ENCODE assay signal across 14 mouse cellular contexts in the genomic region with DNA sequence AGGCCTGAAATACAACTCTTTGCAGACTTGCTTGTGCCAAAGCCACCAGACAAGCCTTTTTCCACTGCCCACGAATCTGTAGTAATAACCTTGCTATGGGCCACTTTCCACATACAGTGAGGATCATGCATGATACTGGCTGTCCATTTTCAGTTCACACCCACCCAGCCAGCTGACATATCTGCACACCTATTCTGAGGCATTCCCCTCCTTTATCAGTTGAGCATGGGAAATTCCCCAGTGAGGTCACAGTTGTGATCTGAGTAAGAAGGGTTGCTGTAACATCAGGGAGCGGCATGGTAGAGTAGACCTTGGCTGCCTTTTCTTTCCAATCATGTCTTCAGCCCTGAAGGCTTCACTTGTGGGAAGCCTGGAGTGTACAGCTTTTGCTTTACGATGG.
"Had no signal": no experiment of that assay in that cellular context is flagged by ENCODE, and none has a peak within 500 bp of the region (broad histone marks: within the 10 kb centered on the region; RNA-seq: fewer than 3 reads in every experiment).

No protein-coding gene starts in this region.

- DNase-seq: kidney, postnatal 10 days; lung, adult 2 months; lung, postnatal 4 days; right cerebral cortex, postnatal 14 days; thymus, postnatal 4 days had no signal

- H3K9ac ChIP-seq: liver, embryonic 15.5 days; midbrain, embryonic 15.5 days; neural tube, embryonic 12.5 days had no signal

- H3K4me1 ChIP-seq: liver, embryonic 15.5 days; midbrain, embryonic 15.5 days; neural tube, embryonic 12.5 days had no signal

- H3K27me3 ChIP-seq: liver, embryonic 15.5 days; midbrain, embryonic 15.5 days; neural tube, embryonic 12.5 days had no signal

- H3K27ac ChIP-seq: left cerebral cortex, adult 2 months; limb, embryonic 10.5 days; liver, embryonic 15.5 days; midbrain, embryonic 15.5 days; neural tube, embryonic 12.5 days; stomach, postnatal 0 days had no signal

- ATAC-seq: lung, postnatal 0 days; midbrain, embryonic 15.5 days had no signal

- H3K36me3 ChIP-seq: limb, embryonic 10.5 days; liver, embryonic 15.5 days; midbrain, embryonic 15.5 days; neural tube, embryonic 12.5 days had no signal

- H3K4me3 ChIP-seq: left cerebral cortex, adult 2 months; limb, embryonic 10.5 days; liver, embryonic 15.5 days; midbrain, embryonic 15.5 days; neural tube, embryonic 12.5 days had no signal

- H3K4me2 ChIP-seq: liver, embryonic 11.5 days; liver, embryonic 15.5 days; midbrain, embryonic 11.5 days; midbrain, embryonic 15.5 days; neural tube, embryonic 12.5 days had no signal

- H3K9me3 ChIP-seq: limb, embryonic 10.5 days; liver, embryonic 15.5 days; midbrain, embryonic 15.5 days; neural tube, embryonic 12.5 days had no signal
